Mouse (Mus musculus) hindbrain, embryonic 13.5 days (tissue): Measurements from ENCODE around the gene Clba1. TPM values are rescaled to one million over a fixed set of nuclear protein-coding genes. Genes with fewer than 3 reads are reported as not detected.

ENCODE experiments used
- ATAC-seq: fragments of 200-750 bp; cut with Nextera tagmentation; 2 replicates; pipeline ENCODE4 v1.8.0; 2017; ENCODE audit warnings: moderate TSS enrichment; ENCODE audit not compliant: low FRiP score
- H3K27ac ChIP-seq: fragments of 300-500 bp; sonication (generic); 2 replicates; pipeline ENCODE4 v1.5.1; 2015; ENCODE audit warnings: inconsistent platforms, mild to moderate bottlenecking, moderate library complexity
- H3K27me3 ChIP-seq: fragments of 300-500 bp; sonication (generic); 2 replicates; pipeline ENCODE4 v1.6.1; 2015; ENCODE audit warnings: mild to moderate bottlenecking, inconsistent platforms
- H3K36me3 ChIP-seq: fragments of 300-500 bp; sonication (generic); 2 replicates; pipeline ENCODE4 v1.6.1; 2015; ENCODE audit warnings: mild to moderate bottlenecking, inconsistent platforms
- H3K4me1 ChIP-seq: fragments of 300-500 bp; sonication (generic); replicated peaks from 2 replicates; pipeline ENCODE4 v1.6.1; 2015; ENCODE audit warnings: inconsistent platforms
- H3K4me2 ChIP-seq: fragments of 300-500 bp; sonication (generic); 2 replicates; pipeline ENCODE4 v1.6.1; 2015; ENCODE audit warnings: inconsistent platforms, mild to moderate bottlenecking, moderate library complexity
- H3K4me3 ChIP-seq: fragments of 300-500 bp; sonication (generic); 2 replicates; pipeline ENCODE4 v1.5.1; 2015; ENCODE audit warnings: mild to moderate bottlenecking, inconsistent platforms
- H3K9ac ChIP-seq: fragments of 300-500 bp; sonication (generic); 2 replicates; pipeline ENCODE4 v1.6.1; 2015; ENCODE audit warnings: mild to moderate bottlenecking, inconsistent platforms
- H3K9me3 ChIP-seq: fragments of 300-500 bp; sonication (generic); 2 replicates; pipeline ENCODE4 v1.6.1; 2016; ENCODE audit warnings: inconsistent platforms
- WGBS: fragments of 180-500 bp; shearing (Covaris S2); methylation state at CpG from one replicate; pipeline ENCODE4 v1.1.7; 2015; 5-methylcytosine and 5-hydroxymethylcytosine counted together
- polyA plus RNA-seq: library from polyadenylated mRNA; unstranded; fragments of >200 nt; fragmentation: Nextera tagmentation; extraction: Ambion mirVana; gene quantifications from 2 replicates; pipeline ENCODE4 v1.2.1, GENCODE M21; 2015

The Clba1 gene
- polyA plus RNA-seq, 1 experiment from 2014 or later = 21.9 TPM

- Histone ChIP-seq H3K9ac (no peak overlapping the region), H3K4me3 (no peak overlapping the region), H3K4me1 (no peaks in the 10 kb centered on the region), H3K27me3 (no peaks in the 10 kb centered on the region), H3K9me3 (no peaks in the 10 kb centered on the region), H3K36me3 (no peaks in the 10 kb centered on the region), H3K4me2 (no peak overlapping the region), H3K27ac (no peak overlapping the region)
- no peak for ATAC-seq
- WGBS = 62% methylated on average over 9 of the region's 9 CpGs
Measured at GRCm38 (mm10) chr12:112861911-112862321, 53.2 kb downstream of the Clba1 start.

DNA sequence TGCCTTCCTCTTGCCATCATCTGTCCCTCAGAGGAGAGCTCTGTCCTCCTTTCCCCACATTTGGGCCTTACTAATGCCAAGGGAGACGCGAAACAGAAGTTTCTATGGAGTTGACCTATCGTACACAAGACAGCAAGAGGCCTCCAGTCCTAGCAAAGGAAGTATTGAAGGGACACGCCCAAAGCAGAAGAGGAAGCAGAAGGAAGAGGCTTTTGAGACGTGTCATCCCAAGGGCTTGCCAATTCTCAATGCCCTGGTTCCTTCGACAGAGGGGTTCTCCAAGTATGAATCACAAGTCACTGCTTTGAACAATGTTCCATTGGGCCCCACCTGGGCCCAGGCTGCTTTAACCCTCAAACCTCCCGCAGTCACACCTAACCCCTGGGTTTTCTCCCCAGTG, 56.1 kb downstream of the Clba1 start:
- no peak overlapping the region for H3K4me3 ChIP-seq
- H3K4me1 ChIP-seq = peaks cover 4% of the 10 kb centered on the region
- H3K4me2 ChIP-seq = no peak overlapping the region
- H3K36me3 ChIP-seq = no peaks in the 10 kb centered on the region
- no peak for ATAC-seq
- 90% methylated on average over 7 of the region's 7 CpGs for WGBS
- no peaks in the 10 kb centered on the region for H3K9me3 ChIP-seq
- no peak overlapping the region for H3K27ac ChIP-seq
- no peak overlapping the region for H3K9ac ChIP-seq
- H3K27me3 ChIP-seq = peaks cover 7% of the 10 kb centered on the region; the same call in 1 of the 2 replicates

Other genes with a start within 250 kb of the Clba1 start
- gene Inf2, start 220.2 kb upstream of the Clba1 start, polyA plus RNA-seq = 1.1 and 1.6 TPM in 2 replicates
- gene Adssl1, start 188.9 kb upstream of the Clba1 start, polyA plus RNA-seq = 3.1 and 3.2 TPM in 2 replicates
- gene Siva1, start 164.3 kb upstream of the Clba1 start, polyA plus RNA-seq = 62.6 and 63.8 TPM in 2 replicates
- 60.8 and 64.5 TPM in 2 replicates for gene Akt1, start 134.1 kb upstream of the Clba1 start, polyA plus RNA-seq
- gene Zbtb42, start 130.1 kb upstream of the Clba1 start, polyA plus RNA-seq = 3.6 and 4.6 TPM in 2 replicates
- gene Cep170b, start 88.5 kb upstream of the Clba1 start, polyA plus RNA-seq = 24.2 and 24.9 TPM in 2 replicates
- gene Pld4, start 48.3 kb upstream of the Clba1 start, polyA plus RNA-seq = 6.4 and 7.0 TPM in 2 replicates
- 0.84 and 0.86 TPM in 2 replicates for gene Ahnak2, start 6.3 kb upstream of the Clba1 start, polyA plus RNA-seq
- gene Cdca4, start 20.5 kb downstream of the Clba1 start, polyA plus RNA-seq = 55.3 and 60.5 TPM in 2 replicates
- not detected in 2 replicates for gene Gpr132, start 59.3 kb downstream of the Clba1 start, polyA plus RNA-seq
- gene Jag2, start 120.8 kb downstream of the Clba1 start, polyA plus RNA-seq = 8.4 and 10.7 TPM in 2 replicates
- 59.2 and 59.8 TPM in 2 replicates for gene Nudt14, start 133.2 kb downstream of the Clba1 start, polyA plus RNA-seq
- 40.0 and 45.5 TPM in 2 replicates for gene Btbd6, start 167.5 kb downstream of the Clba1 start, polyA plus RNA-seq
- gene Brf1, start 191.8 kb downstream of the Clba1 start, polyA plus RNA-seq = 58.3 and 58.6 TPM in 2 replicates
- gene Pacs2, start 205.6 kb downstream of the Clba1 start, polyA plus RNA-seq = 24.1 and 24.7 TPM in 2 replicates